Mouse (Mus musculus) megakaryocyte, embryonic 14.5 days (primary cell): Measurements from ENCODE around the gene St8sia1. TPM values are rescaled to one million over a fixed set of nuclear protein-coding genes. Genes with fewer than 3 reads are reported as not detected.

Experiments
- H3K27me3 ChIP-seq: replicated peaks from 2 replicates; pipeline ENCODE3; 2012; ENCODE audit warnings: inconsistent platforms
- H3K36me3 ChIP-seq: replicated peaks from 2 replicates; pipeline ENCODE3; 2012; ENCODE audit warnings: low read length, inconsistent platforms, mixed read lengths
- H3K4me1 ChIP-seq: 2 replicates; pipeline ENCODE4 v1.6.1; 2012; ENCODE audit warnings: inconsistent platforms
- H3K4me3 ChIP-seq: replicated peaks from 2 replicates; pipeline ENCODE3; 2012; ENCODE audit warnings: moderate library complexity, mild to moderate bottlenecking, inconsistent platforms
- H3K9me3 ChIP-seq: 2 replicates; pipeline ENCODE4 v1.6.1; 2012; ENCODE audit warnings: inconsistent platforms
- FLI1 ChIP-seq: IDR thresholded peaks from 2 replicates; pipeline ENCODE4 v1.6.1; 2012; ENCODE audit warnings: low read length, inconsistent platforms, mixed read lengths
- GATA1 ChIP-seq: IDR thresholded peaks from 3 replicates; pipeline ENCODE4 v1.6.1; 2012; ENCODE audit warnings: mixed read lengths, low read length, inconsistent platforms, borderline replicate concordance
- polyA plus RNA-seq: library from polyadenylated mRNA; stranded (reverse); fragments of >175 nt; gene quantifications from 2 replicates; pipeline ENCODE4 v1.2.3, GENCODE M21; 2012; ENCODE audit warnings: low replicate concordance; ENCODE audit not compliant: insufficient read depth

The St8sia1 gene
- polyA plus RNA-seq, 1 experiment, result 0.04 TPM

DNA sequence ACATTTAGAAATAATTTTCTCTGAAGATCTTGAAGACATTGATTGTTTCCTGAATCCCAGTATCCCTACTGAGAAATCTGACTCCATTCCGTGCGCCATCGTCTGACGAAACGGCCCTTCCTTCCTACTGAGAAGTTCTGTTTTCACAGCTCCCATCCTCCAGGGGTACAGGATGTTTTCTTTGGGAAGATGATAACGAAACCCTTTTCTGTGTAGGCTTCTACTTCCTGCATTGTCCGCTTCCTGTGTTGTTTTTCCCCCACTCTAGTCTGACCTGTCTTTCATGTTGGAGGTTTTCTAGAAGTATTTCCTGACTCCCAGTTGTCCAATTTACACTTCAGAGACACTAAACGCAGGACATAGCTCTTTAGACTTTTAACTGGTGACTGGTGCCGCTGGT, 32.1 kb downstream of the St8sia1 start:
- H3K36me3 ChIP-seq, result no peaks in the 10 kb centered on the region
- TF ChIP-seq GATA1 (no peak), FLI1 (no peak)

DNA sequence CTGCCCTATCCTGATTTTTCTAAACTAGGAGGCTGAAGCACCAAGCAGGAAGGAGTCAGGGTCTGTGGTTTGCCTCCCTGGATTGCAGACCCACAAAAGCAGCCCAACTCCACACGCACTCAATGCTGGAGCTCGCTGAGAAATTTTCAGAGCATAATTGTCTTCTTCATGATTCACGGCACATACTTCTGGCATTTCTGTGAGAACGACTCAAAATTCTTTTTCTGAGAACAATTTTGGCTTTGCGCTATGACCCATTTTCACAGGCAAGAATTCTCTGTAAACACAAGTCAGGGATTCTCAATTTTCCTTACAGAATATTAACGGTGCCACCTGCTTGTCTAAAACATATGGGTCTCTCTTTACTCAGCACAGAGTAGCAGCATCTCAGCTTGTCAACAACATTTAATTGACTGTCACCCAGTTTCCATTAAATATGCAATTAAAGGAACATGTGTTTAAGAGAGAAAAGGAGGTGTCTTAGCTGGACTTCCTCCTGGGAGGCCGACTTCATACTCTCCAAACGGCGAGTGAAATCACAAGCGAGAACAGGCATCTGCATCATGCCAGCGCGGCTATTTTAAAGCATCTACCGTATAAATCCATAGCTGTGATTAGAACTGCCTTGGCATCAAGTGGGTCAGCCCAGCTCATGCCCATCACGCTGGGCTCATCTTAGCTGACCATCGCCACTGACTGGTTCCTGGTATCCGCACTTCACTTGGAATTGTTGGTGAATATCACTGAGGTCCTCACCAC, 35.5 kb downstream of the St8sia1 start:
- H3K27me3 ChIP-seq, result peaks cover 8% of the 10 kb centered on the region
- H3K4me3 ChIP-seq, result no peak overlapping the region
- TF ChIP-seq FLI1 (no peak), GATA1 (no peak)
- no peaks in the 10 kb centered on the region for H3K9me3 ChIP-seq
- H3K36me3 ChIP-seq, result no peaks in the 10 kb centered on the region
- H3K4me1 ChIP-seq, result peaks cover 17% of the 10 kb centered on the region; the same call in 1 of the 2 replicates

More for the DNA sequence above, 32.1 kb downstream of the St8sia1 start:
- peaks cover 19% of the 10 kb centered on the region for H3K4me1 ChIP-seq
- no peak overlapping the region for H3K4me3 ChIP-seq
- peaks cover 7% of the 10 kb centered on the region for H3K27me3 ChIP-seq
- no peaks in the 10 kb centered on the region for H3K9me3 ChIP-seq

DNA sequence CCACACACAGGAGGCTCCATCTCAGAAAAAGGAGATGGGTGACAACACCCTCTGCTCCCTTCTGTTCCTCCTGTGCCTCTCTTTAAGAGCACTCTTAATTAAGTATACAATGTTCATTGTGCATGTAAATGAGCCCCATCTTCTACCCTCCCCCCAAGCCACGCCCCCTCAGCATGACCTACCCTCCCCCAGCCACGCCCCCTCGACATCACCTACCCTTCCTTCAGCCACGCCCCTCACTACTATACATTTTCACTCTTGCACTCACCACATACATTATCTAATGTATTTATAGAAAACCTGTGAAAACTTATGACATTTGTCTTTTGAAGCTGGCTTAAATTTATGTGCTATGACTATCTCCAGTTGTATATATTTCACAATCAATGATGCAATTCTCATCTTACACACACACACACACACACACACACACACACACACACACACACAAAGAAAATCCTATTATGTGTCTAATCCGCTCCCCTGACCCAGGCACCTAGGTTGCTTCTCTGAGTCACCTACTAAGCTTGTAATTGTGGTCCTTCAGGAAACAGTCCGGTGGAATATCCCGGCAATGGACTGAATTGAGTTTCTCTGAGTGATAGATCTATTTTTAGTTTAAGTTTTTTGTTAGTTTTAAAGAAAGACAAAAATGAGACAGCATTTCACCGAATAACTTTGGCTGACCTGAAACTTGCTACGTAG, 37.2 kb downstream of the St8sia1 start:
- Histone ChIP-seq H3K4me3 (no peak overlapping the region), H3K27me3 (peaks cover 9% of the 10 kb centered on the region), H3K9me3 (no peaks in the 10 kb centered on the region), H3K4me1 (peaks cover 11% of the 10 kb centered on the region; the same call in 1 of the 2 replicates), H3K36me3 (no peaks in the 10 kb centered on the region)
- TF ChIP-seq GATA1 (no peak), FLI1 (no peak)

DNA sequence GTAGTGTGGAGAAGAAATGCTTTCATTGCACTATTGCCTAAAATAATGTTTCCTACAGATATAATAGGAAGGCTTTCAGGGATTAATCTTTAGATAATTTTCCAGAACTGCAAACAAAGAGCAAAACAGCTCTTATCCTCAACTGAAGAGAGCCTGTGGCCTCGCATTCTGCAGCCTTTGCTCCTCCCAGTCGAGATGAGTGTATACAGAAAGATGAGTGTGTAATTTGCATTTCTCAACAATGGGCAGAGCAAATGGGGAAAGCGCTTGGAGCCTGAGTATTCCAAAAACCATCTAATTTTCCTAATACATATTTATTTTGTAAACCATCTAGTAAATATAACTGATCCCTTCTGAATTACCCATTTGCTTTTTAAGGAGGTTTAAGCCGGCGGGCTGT, 38.3 kb downstream of the St8sia1 start:
- Histone ChIP-seq H3K4me1 (peaks cover 8% of the 10 kb centered on the region), H3K27me3 (peaks cover 9% of the 10 kb centered on the region), H3K36me3 (no peaks in the 10 kb centered on the region), H3K9me3 (no peaks in the 10 kb centered on the region), H3K4me3 (no peak overlapping the region)
- TF ChIP-seq FLI1 (no peak), GATA1 (no peak)

DNA sequence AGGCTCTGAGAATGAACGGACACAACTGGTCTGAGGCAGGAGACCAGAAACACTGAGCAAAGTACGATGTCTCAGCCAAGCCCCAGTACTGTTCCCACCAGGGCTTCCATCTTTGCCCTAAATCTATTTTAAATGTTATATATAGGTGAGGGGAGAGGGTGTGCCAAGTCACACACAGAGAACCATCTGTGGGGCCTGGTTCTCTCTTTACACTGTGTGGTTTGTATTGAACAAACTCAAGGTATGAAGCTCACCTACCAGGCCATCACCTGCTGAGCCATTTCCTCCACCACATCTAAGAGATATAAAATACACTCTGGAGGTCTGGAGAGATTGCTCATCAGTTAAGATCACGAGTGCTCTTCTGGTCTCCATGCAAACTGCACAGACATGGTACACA, 38.9 kb downstream of the St8sia1 start:
- Histone ChIP-seq H3K36me3 (no peaks in the 10 kb centered on the region), H3K9me3 (no peaks in the 10 kb centered on the region), H3K4me3 (no peak overlapping the region), H3K27me3 (peaks cover 9% of the 10 kb centered on the region), H3K4me1 (peaks cover 9% of the 10 kb centered on the region)
- TF ChIP-seq GATA1, result no peak
- TF ChIP-seq FLI1, result no peak

DNA sequence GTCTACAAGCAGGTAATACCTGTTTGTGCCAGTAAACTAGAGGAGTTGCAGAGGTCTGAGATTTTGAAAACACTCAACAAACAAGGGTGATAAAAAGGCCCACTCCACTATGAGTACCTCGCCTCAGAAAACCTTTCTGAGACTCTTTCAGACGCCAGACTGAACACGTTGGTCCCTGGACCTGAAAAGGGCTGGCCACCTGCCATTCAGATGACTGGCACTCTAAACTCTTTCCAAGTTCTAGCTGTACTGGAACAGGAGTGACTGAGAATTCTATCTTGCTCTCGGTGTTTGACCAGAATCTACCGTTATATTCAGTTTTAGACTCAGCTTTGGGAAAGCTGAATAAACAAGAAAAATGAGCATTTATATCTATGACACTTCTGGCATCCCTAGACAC, 43.4 kb downstream of the St8sia1 start:
- Histone ChIP-seq H3K27me3 (peaks cover 5% of the 10 kb centered on the region), H3K36me3 (no peaks in the 10 kb centered on the region), H3K4me1 (peaks cover 29% of the 10 kb centered on the region), H3K9me3 (no peaks in the 10 kb centered on the region), H3K4me3 (no peak overlapping the region)
- TF ChIP-seq GATA1, result no peak
- TF ChIP-seq FLI1, result no peak

DNA sequence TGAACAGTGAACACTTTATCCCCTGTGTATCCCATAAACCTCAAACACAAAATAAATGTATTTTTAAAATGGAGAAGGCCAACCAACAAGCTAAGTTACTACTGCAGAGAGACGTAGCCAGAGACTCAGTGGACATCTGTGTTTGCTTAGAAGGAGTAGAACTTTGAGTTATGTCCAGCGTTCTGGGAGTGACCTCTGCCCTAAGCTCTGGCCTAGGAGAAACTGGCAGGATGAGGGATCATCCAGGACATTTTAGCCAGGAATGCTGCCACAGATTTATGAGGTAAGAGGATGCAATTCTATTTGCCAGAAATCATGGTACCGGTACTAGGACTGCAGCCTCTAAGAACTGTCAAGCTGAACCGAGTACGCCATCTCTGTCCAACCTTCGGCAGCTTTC, 45.6 kb downstream of the St8sia1 start:
- H3K4me1 ChIP-seq, result peaks cover 51% of the 10 kb centered on the region

DNA sequence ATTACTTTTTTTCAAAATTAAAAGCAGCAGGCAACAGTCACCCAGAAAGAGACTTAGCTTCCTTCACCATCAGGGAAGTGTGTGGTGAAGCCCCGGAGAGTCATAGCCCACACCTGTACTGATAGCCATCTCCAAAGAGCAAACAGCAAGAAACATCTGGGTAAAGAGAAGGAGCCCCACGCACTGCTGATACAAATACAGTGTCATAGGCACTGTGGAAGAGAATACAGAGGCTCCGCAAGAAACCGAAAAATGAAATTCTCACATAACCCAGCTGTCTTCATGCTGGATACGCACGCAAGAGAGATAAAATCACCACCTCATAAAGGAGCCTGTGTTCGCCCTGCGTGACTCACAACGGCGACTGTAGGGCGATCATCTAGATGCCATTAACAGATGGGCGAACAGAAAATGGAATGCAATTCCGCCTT, 46.8 kb downstream of the St8sia1 start:
- TF ChIP-seq GATA1 (no peak), FLI1 (no peak)
- Histone ChIP-seq H3K27me3 (peaks cover 2% of the 10 kb centered on the region), H3K9me3 (no peaks in the 10 kb centered on the region), H3K36me3 (no peaks in the 10 kb centered on the region), H3K4me3 (no peak overlapping the region), H3K4me1 (peaks cover 52% of the 10 kb centered on the region)

More for the DNA sequence above, 45.6 kb downstream of the St8sia1 start:
- peaks cover 3% of the 10 kb centered on the region for H3K27me3 ChIP-seq
- H3K36me3 ChIP-seq, result no peaks in the 10 kb centered on the region
- no peak for TF ChIP-seq GATA1
- no peak for TF ChIP-seq FLI1
- H3K9me3 ChIP-seq, result no peaks in the 10 kb centered on the region
- H3K4me3 ChIP-seq, result no peak overlapping the region

DNA sequence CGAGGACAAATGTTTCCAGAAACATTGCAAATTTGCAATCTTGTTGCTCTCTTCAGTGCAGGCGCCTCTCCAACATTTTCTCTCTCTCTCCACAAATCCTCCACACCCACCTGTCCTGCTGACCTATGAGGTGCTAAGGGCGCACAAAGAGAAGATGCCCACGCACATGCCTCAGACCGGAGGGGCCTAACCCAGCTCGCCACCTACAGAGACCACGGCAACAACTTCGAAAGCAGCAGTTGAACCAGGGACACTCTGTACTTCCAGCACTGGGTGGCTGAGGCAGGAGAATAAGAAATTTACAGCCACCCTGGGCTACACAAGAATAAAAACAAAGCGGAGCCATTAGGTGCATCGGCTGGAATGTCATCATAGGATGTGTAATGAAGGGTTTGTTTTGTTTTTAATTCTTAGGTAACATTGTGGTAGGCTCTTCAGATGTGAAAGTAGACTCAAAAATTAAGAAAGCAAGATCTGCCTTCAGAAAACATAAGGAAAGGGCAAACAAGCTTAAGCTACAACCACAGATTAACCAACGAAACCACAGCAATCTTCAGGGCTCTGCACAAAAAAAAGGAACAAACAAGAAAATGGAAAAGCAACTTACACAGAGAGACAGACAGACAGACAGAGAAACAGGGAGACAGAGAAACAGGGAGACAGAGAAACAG, 47.8 kb downstream of the St8sia1 start:
- no peaks in the 10 kb centered on the region for H3K36me3 ChIP-seq
- TF ChIP-seq FLI1 (no peak), GATA1 (no peak)
- H3K4me1 ChIP-seq, result peaks cover 60% of the 10 kb centered on the region
- no peaks in the 10 kb centered on the region for H3K9me3 ChIP-seq
- no peaks in the 10 kb centered on the region for H3K27me3 ChIP-seq
- peak overlapping the region; percentile 29 for H3K4me3 ChIP-seq

DNA sequence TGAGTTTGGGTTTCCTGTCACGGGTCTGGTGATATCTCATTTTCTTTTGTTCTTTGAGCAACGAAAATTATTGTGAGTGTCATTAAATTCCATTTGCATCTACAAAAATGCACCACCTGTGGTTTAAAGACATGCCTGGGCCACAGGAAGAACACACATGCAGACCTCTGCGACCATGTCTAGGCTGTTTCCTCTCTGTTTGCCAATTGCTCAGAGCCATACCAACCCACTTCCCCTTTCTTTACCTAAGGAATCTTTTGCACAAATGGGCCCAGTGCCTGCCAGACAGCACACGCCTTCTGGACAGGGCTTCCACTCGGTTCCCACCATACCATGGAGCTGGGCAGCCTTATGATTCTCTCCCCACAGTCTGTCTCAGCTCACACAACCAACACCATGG, 48.8 kb downstream of the St8sia1 start:
- H3K27me3 ChIP-seq, result no peaks in the 10 kb centered on the region
- TF ChIP-seq GATA1 (no peak), FLI1 (no peak)
- no peaks in the 10 kb centered on the region for H3K36me3 ChIP-seq
- H3K4me1 ChIP-seq, result peaks cover 60% of the 10 kb centered on the region
- H3K4me3 ChIP-seq, result no peak overlapping the region
- H3K9me3 ChIP-seq, result no peaks in the 10 kb centered on the region
